Mouse (Mus musculus) erythroblast, embryonic 14.5 days (primary cell): ENCODE measurements around the gene Gm10837.

Experiments used
- GATA1 ChIP-seq: IDR thresholded peaks from 2 replicates; pipeline ENCODE4 v1.6.1; 2012; ENCODE audit warnings: low read length, inconsistent platforms, mixed read lengths
- TAL1 ChIP-seq: IDR thresholded peaks from 3 replicates; pipeline ENCODE4 v1.6.1; 2012; ENCODE audit warnings: low read length, inconsistent platforms, mixed read lengths

GRCm38 (mm10) chr14:122528475-122528874 is 38.1 kb downstream of the Gm10837 start:
- TF ChIP-seq GATA1 (no peak), TAL1 (no peak)
